Mouse (Mus musculus) Patski (cell line): Measurements from ENCODE around the gene 1700001J03Rik. TPM values are rescaled to one million over a fixed set of nuclear protein-coding genes. Genes with fewer than 3 reads are reported as not detected.

Source experiments
- ATAC-seq: fragments of 100-300 bp; one replicate; pipeline ENCODE4 v1.8.0; 2021
- CTCF ChIA-PET: fragments of 350-600 bp; sonication (Branson Sonifier 250); formaldehyde crosslinking; loops from one replicate; lab custom pipeline; 2022; ENCODE audit warnings: inconsistent platforms; lab: Charles Lee
- POLR2A ChIA-PET: fragments of 350-600 bp; sonication (Branson Sonifier 250); formaldehyde crosslinking; loops from one replicate; lab custom pipeline; 2022; ENCODE audit warnings: antibody characterized with exemption, inconsistent platforms; lab: Charles Lee
- DNase-seq: peaks from one replicate; pipeline ENCODE4 v3.0.0-alpha.2; 2011; ENCODE audit warnings: low read depth, low spot score
- H3K27me3 ChIP-seq: fragments of 371-371 bp; one replicate; pipeline ENCODE4 v1.5.1; 2021
- CTCF ChIP-seq: fragments of 100-300 bp; IDR thresholded peaks from one replicate; pipeline ENCODE4 v1.5.1; 2021
- in situ Hi-C: fragments of 300-500 bp; cut with MboI; formaldehyde crosslinking; loops from 3 replicates; pipeline ENCODE4 v1.11.1; 2018; ENCODE audit warnings: low pct_unique_long_range_greater_than_20kb, mixed read lengths
- polyA plus RNA-seq: library from polyadenylated mRNA; unstranded; gene quantifications from one replicate; pipeline ENCODE4 v1.2.3, GENCODE M21; 2021

1700001J03Rik gene
- polyA plus RNA-seq, 1 experiment from 2014 or later: not detected

DNA sequence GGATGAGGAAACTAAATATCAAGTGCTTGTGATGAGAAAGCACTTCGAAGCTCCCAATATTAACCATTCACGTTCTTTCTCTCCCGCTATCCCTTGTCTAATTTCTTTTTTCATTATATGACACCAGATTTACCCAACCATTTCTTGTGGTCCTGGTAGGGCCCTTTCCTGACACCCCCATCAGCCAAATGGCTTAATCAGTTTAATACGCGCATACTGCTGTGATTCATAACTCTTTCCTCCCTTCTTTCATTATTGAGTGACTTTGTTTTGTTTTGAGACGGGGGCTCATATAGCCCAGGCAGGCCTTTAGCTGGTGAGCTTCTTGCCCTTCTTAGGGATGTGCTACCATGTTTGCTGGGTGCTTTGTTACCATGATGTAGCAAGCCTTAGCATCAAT, 36.6 kb upstream of the 1700001J03Rik start:
- DNase-seq: no peak
- H3K27me3 ChIP-seq: no peaks in the 10 kb centered on the region
- CTCF ChIA-PET: interaction anchor here (1.1 to 2.1 kb wide), 6 partner anchors 11 to 99 kb away, joined by 3 to 6 read pairs (median 4); no protein-coding TSS in a partner anchor
- TF ChIP-seq CTCF: no peak
- no peak for ATAC-seq
- in situ Hi-C loops: no loop called here
- POLR2A ChIA-PET: interaction anchor here (1.2 to 2.4 kb wide), 4 partner anchors 9 to 102 kb away, joined by 3 to 10 read pairs (median 6); partner anchors contain the start of gene Cdk8

DNA sequence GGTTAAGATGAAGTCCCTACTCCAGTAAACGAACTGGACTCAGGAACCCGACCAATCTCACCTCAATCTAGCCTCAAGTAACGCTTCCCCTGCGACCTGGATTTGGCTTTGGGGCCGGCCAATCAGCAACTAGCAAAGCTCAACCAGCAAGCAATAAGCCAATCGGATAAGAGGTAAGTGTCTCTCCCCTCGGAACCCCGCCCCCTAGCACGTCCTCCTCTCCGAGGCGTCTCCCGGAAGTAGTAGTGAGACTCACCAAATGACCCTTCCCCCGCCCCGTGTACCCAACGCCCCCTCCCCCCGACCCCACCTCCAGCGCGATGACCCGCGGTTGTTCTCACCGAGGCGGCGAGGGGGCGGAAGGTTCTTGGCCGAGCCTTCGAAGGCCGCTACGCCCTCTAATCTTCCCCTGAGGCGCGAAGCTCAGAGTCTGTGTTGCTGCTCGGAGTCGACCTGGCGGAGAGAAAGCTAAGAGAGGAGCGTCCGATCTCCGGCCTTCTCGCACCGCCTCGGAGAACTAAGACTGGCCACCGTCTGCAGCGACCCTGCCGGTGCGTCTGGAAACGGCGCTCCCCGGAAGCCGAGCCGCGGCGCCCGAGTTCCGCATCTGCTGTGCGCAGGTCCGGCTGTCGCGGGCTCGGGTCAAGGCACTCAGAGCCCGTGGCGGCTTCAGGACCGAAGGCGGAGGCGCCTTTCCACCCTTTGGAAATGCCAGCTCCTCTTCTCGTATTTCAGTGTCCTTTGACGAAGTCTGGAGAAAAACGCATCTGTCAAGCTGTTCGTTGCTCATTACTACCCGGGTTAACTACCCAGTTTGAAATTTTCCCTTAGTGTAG, 36.0 kb upstream of the 1700001J03Rik start, which contains the start of gene Rnf6:
Gene Rnf6 (minus strand): TSS at position 677 of the 836 bp plus-strand sequence.
- H3K27me3 ChIP-seq: no peaks in the 10 kb centered on the region
- peak; percentile 98 for ATAC-seq
- ChIA-PET CTCF (interaction anchor here (0.8 to 2.1 kb wide), 8 partner anchors 15 to 100 kb away, joined by 3 to 6 read pairs (median 4); no protein-coding TSS in a partner anchor), POLR2A (interaction anchor here (0.7 to 2.4 kb wide), 6 partner anchors 10 to 102 kb away, joined by 3 to 10 read pairs (median 4); partner anchors contain the start of gene Cdk8)
- TF ChIP-seq CTCF: no peak
- DNase-seq: peak; percentile 86
- in situ Hi-C loops: no loop called here

DNA sequence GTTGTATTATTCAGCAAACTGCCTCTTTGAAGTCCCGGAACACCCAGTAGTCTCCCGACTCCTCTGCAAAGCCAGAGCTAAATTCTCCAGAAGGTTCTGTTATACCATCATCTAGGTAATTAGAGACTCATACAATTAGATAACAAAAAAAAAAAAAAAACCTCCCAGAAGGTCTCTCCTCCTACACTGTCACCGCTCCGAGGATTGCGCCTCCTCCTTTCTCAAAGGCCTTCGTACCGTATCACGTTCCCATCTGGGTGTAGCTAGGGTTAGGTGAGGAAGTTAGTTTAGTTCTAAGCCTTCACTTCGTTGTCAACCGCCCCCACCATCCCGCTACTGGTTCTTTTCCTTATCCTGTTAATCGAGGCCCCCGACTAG, 35.4 kb upstream of the 1700001J03Rik start:
- POLR2A ChIA-PET: interaction anchor here (0.7 to 2.4 kb wide), 6 partner anchors 10 to 103 kb away, joined by 3 to 10 read pairs (median 4); partner anchors contain the start of gene Cdk8
- H3K27me3 ChIP-seq: no peaks in the 10 kb centered on the region
- ATAC-seq: peak; percentile 45
- in situ Hi-C loops: no loop called here
- CTCF ChIA-PET: interaction anchor here (0.8 to 1.5 kb wide), 6 partner anchors 14 to 100 kb away, joined by 3 to 6 read pairs (median 3); no protein-coding TSS in a partner anchor
- TF ChIP-seq CTCF: no peak
- DNase-seq: no peak

DNA sequence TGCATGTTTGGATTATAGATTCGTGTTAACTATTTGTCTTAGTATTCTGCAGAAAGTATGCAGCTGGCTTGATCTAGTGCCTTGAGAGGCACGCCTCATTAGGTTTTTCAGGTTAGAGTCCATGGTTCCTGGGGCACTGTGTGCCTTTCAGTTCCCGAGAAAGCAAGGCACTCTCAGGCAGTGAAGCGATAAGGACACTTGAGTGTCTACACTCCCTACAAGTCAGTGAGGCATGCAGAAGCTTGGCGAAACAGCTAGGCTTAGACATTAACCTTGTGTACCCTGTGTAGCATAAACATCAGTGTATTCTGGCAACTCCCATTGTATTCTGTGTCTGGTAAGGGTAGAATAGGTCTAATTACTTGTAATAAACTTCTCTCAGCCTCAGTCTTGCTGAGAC, 20.4 kb upstream of the 1700001J03Rik start:
- in situ Hi-C loops: no loop called here
- peak; percentile 77 for ATAC-seq

DNA sequence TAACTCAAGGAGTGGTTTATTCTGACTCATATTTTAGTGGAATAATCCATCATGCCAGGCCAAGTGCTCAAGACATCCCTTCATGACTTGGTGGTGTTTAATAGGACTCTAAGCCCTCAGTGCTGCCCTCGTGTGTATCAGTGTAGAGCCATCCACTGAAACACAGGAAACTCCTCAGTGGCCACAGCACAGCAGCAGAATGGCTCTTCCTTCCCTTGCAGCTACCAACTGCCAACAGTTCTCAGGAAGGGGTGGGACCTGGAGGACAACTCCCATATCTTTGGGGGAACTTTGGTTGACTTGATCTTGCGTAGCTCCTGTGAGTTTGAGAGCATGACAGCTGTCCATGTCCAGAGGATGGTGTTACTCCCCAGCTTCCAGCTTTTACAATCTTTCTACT, 18.8 kb upstream of the 1700001J03Rik start:
- DNase-seq (no peak), ATAC-seq (no peak)
- CTCF ChIA-PET: interaction anchor here (1.0 kb wide), 1 partner anchor 127 kb away, joined by 3 read pairs; no protein-coding TSS in a partner anchor
- POLR2A ChIA-PET: interaction anchor here (0.5 kb wide), 1 partner anchor 690 kb away, joined by 3 read pairs; no protein-coding TSS in a partner anchor
- in situ Hi-C loops: no loop called here
- TF ChIP-seq CTCF: no peak
- H3K27me3 ChIP-seq: no peaks in the 10 kb centered on the region

More for the DNA sequence above, 20.4 kb upstream of the 1700001J03Rik start:
- TF ChIP-seq CTCF: no peak
- no peaks in the 10 kb centered on the region for H3K27me3 ChIP-seq
- CTCF ChIA-PET: interaction anchor here (0.9 to 2.0 kb wide), 4 partner anchors 8 to 22 kb away, joined by 3 to 6 read pairs (median 4); no protein-coding TSS in a partner anchor
- DNase-seq: peak; percentile 31
- POLR2A ChIA-PET: interaction anchor here (1.5 kb wide), 1 partner anchor 10 kb away, joined by 3 read pairs; no protein-coding TSS in a partner anchor

DNA sequence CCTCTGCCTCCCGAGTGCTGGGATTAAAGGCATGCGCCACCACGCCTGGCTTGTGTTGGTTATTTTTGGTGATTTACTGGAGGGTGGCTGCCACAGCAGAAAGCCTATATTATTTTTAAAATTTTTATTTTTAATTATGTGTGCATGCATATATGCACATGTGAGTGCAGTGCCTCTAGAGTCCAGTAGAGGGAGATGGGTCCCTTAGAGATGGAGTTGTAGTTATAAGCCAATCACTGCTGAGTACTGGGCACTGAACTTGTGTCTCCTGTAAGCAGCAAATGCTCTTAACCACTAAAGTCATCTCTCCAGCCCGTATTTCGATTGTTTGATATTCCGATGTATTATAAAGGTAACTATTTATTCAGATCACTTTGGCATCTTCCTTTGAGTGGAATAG, 15.5 kb upstream of the 1700001J03Rik start:
- CTCF ChIA-PET: no interaction called here
- no peaks in the 10 kb centered on the region for H3K27me3 ChIP-seq
- peak; percentile 46 for TF ChIP-seq CTCF
- DNase-seq (no peak), ATAC-seq (no peak)
- POLR2A ChIA-PET: no interaction called here
- in situ Hi-C loops: no loop called here

DNA sequence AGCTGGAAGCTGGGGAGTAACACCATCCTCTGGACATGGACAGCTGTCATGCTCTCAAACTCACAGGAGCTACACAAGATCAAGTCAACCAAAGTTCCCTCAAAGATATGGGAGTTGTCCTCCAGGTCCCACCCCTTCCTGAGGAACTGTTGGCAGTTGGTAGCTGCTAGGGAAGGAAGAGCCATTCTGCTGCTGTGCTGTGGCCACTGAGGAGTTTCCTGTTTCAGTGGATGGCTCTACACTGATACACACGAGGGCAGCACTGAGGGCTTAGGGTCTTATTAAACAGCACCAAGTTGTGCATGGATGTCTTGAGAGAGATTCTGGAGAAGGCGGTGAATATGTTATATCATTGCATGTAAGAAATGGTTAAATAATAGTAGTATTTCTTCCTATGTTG, 14.4 kb upstream of the 1700001J03Rik start:
- no peak for ATAC-seq
- in situ Hi-C loops: loop anchor here (25.0 kb wide), 1 partner anchor 263 kb away; no protein-coding TSS in a partner anchor
- no peak for DNase-seq
- TF ChIP-seq CTCF: no peak
- POLR2A ChIA-PET: no interaction called here
- CTCF ChIA-PET: interaction anchor here (1.0 kb wide), 1 partner anchor 182 kb away, joined by 3 read pairs; no protein-coding TSS in a partner anchor
- no peaks in the 10 kb centered on the region for H3K27me3 ChIP-seq

DNA sequence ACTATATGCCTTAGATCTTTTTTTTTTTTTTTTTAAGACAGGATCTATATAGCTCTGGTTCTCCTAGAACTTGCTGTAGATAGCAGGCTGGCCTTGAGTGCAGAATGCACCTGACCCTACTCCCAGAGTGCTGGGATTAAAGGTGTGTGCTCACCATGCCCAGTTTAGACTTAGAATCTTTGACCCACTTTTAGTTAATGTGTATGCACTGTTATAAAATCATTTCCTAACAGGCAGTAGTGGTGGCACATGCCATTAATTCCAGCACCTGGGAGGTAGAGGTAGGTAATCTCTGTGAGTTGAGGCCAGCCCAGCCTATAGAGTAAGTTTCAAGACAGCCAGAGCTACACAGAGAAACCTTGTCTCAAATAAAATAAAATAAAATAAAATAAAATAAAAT, 14.0 kb upstream of the 1700001J03Rik start:
- DNase-seq: no peak
- no peaks in the 10 kb centered on the region for H3K27me3 ChIP-seq
- no peak for TF ChIP-seq CTCF
- ATAC-seq: no peak
- CTCF ChIA-PET: interaction anchor here (0.8 to 1.0 kb wide), 2 partner anchors 18 to 183 kb away, joined by 3 read pairs; no protein-coding TSS in a partner anchor
- in situ Hi-C loops: loop anchor here (25.0 kb wide), 1 partner anchor 263 kb away; no protein-coding TSS in a partner anchor
- POLR2A ChIA-PET: no interaction called here

DNA sequence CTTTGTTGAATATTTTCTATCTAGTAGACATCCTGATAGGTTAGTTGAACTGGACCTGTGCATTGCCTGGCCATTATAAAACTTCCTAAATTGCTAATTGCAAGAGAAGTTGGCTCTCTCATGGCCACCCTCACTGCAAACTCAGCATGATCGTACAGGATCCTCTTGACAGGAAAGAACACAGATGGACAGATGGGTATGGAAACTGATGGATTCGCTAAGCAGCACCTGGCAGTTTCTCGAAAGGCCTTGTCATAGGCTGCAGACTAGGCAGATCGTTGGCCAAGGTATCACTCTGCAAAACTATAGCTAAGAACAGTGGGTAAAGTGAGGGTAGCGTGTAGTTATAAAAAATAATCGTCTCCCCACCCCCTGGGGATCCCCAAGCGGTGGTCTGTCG, 8.3 kb upstream of the 1700001J03Rik start:
- ATAC-seq: no peak
- no peaks in the 10 kb centered on the region for H3K27me3 ChIP-seq
- ChIA-PET POLR2A (no interaction called here), CTCF (interaction anchor here (1.3 kb wide), 1 partner anchor 108 kb away, joined by 3 read pairs; no protein-coding TSS in a partner anchor)
- in situ Hi-C loops: loop anchor here (5.0 to 25.0 kb wide), 2 partner anchors 109 to 269 kb away; no protein-coding TSS in a partner anchor
- no peak for TF ChIP-seq CTCF
- DNase-seq: no peak
